Mouse (Mus musculus) midbrain, embryonic 14.5 days (tissue): Measurements from ENCODE around the gene Anapc13. TPM values are rescaled to one million over a fixed set of nuclear protein-coding genes. Genes with fewer than 3 reads are reported as not detected.

Experiments
- ATAC-seq: fragments of 200-750 bp; cut with Nextera tagmentation; 2 replicates; pipeline ENCODE4 v1.8.0; 2017; ENCODE audit warnings: moderate number of reproducible peaks, moderate library complexity; ENCODE audit not compliant: low FRiP score, low TSS enrichment
- DNase-seq: peaks from one replicate; pipeline ENCODE4 v3.0.0-alpha.2; 2015
- H3K27ac ChIP-seq: fragments of 300-500 bp; sonication (generic); replicated peaks from 2 replicates; pipeline ENCODE4 v1.5.1; 2014; ENCODE audit warnings: mild to moderate bottlenecking, low read depth, low read length, moderate library complexity
- H3K27me3 ChIP-seq: fragments of 300-500 bp; sonication (generic); 2 replicates; pipeline ENCODE4 v1.6.1; 2014; ENCODE audit warnings: low read length, control low read depth, mixed read lengths; ENCODE audit not compliant: control insufficient read depth, insufficient read depth
- H3K36me3 ChIP-seq: fragments of 300-500 bp; sonication (generic); 2 replicates; pipeline ENCODE4 v1.6.1; 2014; ENCODE audit warnings: low read length, control low read depth; ENCODE audit not compliant: control insufficient read depth, insufficient read depth
- H3K4me1 ChIP-seq: fragments of 300-500 bp; sonication (generic); 2 replicates; pipeline ENCODE4 v1.6.1; 2014; ENCODE audit warnings: mild to moderate bottlenecking, antibody characterized with exemption, low read length, control low read depth; ENCODE audit not compliant: control insufficient read depth, insufficient read depth
- H3K4me2 ChIP-seq: fragments of 300-500 bp; sonication (generic); 2 replicates; pipeline ENCODE4 v1.6.1; 2014; ENCODE audit warnings: mild to moderate bottlenecking, low read length, moderate library complexity
- H3K4me3 ChIP-seq: fragments of 300-500 bp; sonication (generic); replicated peaks from 2 replicates; pipeline ENCODE4 v1.5.1; 2014; ENCODE audit warnings: low read depth, low read length
- H3K9ac ChIP-seq: fragments of 300-500 bp; sonication (generic); replicated peaks from 2 replicates; pipeline ENCODE4 v1.6.1; 2014; ENCODE audit warnings: mild to moderate bottlenecking, low read length, moderate library complexity
- H3K9me3 ChIP-seq: fragments of 300-500 bp; sonication (generic); 2 replicates; pipeline ENCODE4 v1.6.1; 2016; ENCODE audit warnings: low read length, control low read depth, mixed read lengths; ENCODE audit not compliant: control insufficient read depth
- WGBS: fragments of 180-500 bp; shearing (Covaris S2); extraction: QIAGEN DNeasy Blood & Tissue Kit; methylation state at CpG from one replicate; pipeline ENCODE4 v1.1.7; 2014; 5-methylcytosine and 5-hydroxymethylcytosine counted together
- polyA plus RNA-seq: library from polyadenylated mRNA; unstranded; fragments of >200 nt; fragmentation: Nextera tagmentation; extraction: Ambion mirVana; gene quantifications from 2 replicates; pipeline ENCODE4 v1.2.1, GENCODE M21; 2014

The Anapc13 gene
- polyA plus RNA-seq, 1 experiment from 2014 or later, result 151 TPM

DNA sequence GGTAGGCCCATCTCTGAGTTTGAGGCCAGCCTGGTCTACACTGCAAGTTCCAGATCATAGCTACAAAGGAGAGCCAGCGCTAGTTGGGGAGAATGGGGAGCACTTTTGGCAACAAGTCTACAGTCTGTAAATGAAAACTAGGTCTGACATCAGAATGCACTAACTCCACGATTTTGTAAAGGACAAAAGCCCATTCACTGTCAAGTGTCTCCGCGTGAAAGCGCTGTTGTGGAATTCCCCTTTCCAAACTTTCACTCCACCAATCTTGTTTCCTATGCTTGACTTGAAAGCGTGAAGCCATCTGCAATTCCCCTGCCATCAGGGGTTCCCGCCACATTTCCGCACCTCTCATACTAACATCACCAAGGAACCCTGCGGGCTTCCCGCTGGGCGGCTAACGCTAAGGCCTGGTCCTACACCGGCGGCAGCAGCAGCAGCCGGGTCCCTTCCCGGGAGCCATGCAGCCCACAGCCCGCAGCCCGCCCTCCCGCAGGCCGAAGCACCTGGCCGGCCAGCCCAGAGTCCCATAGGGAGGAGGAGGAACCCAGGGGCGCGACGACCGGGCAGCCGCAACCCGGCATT is 604 bp upstream of the Anapc13 start:
- peak; percentile 70 for DNase-seq
- Histone ChIP-seq H3K36me3 (0 out of 2 replicates have a peak, but pooled peaks cover 4% of the 10 kb centered on the region), H3K9me3 (no peaks in the 10 kb centered on the region), H3K27me3 (no peaks in the 10 kb centered on the region), H3K4me1 (peaks cover 6% of the 10 kb centered on the region), H3K27ac (peak overlapping the region; percentile 97), H3K4me2 (peak overlapping the region; percentile 76), H3K9ac (peak overlapping the region; percentile 96), H3K4me3 (peak overlapping the region; percentile 93)
- peak; percentile 74 for ATAC-seq
- WGBS, result under 1% methylated on average over 27 of the region's 27 CpGs

DNA sequence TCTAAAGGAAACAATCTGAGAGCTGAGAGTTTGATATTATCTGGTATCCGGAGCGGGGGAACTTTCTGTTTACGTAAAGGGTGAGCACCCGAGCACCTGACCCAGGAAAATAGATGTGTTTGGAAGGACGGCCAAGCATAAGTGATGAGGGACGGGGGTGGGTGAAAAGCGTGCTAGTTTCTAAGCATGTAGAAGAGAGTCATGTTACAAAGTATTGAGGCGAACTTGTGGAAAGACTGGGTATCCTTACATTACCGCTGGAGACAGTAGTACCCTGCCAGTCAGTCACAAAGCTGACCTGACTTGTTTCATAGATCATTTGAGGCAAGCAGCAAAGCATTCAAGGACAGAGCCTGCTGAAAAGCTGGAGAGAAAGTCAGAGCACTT is 736 bp downstream of the Anapc13 start:
- Histone ChIP-seq H3K27ac (peak overlapping the region; percentile 97), H3K27me3 (no peaks in the 10 kb centered on the region), H3K9me3 (no peaks in the 10 kb centered on the region), H3K9ac (peak overlapping the region; percentile 96), H3K4me2 (peak overlapping the region; percentile 76), H3K36me3 (0 out of 2 replicates have a peak, but pooled peaks cover 16% of the 10 kb centered on the region), H3K4me1 (peaks cover 6% of the 10 kb centered on the region), H3K4me3 (peak overlapping the region; percentile 93)
- WGBS, result 2% methylated on average over 9 of the region's 9 CpGs
- ATAC-seq, result no peak
- DNase-seq, result no peak

DNA sequence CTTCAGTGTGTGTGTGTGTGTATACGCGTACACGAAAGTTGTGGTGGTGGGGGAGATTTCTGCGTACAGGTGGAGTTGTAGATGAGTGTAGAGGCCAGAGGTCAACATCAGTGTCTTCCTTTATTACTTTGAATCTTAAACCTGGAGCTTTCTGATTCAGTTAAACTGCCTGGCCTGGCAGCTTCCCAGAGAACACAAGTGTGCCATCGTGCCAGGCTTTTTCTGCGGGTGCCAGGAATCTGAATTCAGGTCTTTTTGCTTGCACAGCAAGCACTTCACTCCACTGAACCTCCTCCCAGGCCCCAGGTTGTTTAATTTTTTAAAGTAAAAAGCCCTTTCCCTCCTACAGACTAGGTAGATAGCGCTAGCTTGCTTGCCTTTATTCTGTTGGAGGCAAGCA is 1.3 kb downstream of the Anapc13 start:
- 89% methylated on average over 7 of the region's 7 CpGs for WGBS
- H3K27ac ChIP-seq, result no peak overlapping the region
- no peak for ATAC-seq
- H3K4me2 ChIP-seq, result peak overlapping the region; percentile 76
- peaks cover 6% of the 10 kb centered on the region for H3K4me1 ChIP-seq
- peak overlapping the region; percentile 96; the same call in 1 of the 2 replicates for H3K9ac ChIP-seq
- H3K27me3 ChIP-seq, result no peaks in the 10 kb centered on the region
- H3K36me3 ChIP-seq, result 0 out of 2 replicates have a peak, but pooled peaks cover 16% of the 10 kb centered on the region
- H3K4me3 ChIP-seq, result peak overlapping the region; percentile 93
- H3K9me3 ChIP-seq, result no peaks in the 10 kb centered on the region
- no peak for DNase-seq

DNA sequence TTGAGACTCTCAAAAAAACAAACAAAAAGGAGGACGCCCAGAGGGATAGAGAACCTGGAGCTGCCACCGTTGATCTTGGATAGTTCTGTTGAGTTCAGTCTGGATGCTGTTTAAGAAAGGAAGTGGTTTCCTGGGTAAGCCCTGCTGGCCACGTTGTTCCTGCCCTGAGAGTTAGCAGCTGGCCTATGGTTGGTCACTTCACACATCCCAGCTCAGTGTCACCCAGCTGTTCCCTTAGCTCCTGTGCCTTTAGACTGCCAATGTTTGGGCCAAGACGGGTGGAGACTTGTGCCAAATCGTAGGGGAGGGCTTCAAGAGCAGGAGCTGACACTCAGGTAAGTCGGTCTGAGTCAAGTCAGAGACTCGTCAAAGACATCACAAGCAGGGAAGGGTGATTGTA is 3.0 kb downstream of the Anapc13 start:
- Histone ChIP-seq H3K36me3 (peaks cover 20% of the 10 kb centered on the region), H3K9me3 (no peaks in the 10 kb centered on the region), H3K4me1 (peaks cover 6% of the 10 kb centered on the region), H3K4me3 (no peak overlapping the region), H3K27ac (no peak overlapping the region), H3K4me2 (no peak overlapping the region), H3K27me3 (no peaks in the 10 kb centered on the region), H3K9ac (no peak overlapping the region)
- WGBS, result 79% methylated on average over 7 of the region's 7 CpGs
- DNase-seq (no peak), ATAC-seq (no peak)

DNA sequence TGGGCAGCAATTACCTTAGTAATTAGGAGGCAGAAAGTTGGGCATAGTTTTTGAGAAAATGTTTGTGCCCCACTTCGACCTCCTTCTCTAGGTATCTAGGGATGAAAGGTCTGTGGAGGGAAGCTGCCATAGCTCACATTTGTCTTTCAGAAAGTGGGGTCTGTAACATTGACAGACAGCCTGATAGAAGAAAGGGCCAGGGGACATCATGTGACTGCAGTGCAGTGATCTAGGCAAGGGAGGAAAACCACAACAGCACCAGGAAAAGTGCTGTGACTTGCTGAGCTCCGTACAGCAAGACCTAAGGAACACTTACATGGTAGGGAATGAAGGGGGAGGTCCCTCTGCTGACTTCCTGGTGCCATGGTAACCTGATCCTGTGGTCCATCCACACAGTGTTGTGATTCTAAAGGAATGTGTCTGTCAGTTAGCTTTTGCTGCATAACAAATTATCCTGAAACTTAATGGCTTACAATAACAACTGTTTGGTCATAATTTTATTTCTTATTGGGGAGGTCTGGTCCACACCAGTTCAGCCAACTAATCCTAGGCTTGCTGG is 5.6 kb downstream of the Anapc13 start:
- Histone ChIP-seq H3K9me3 (no peaks in the 10 kb centered on the region), H3K27me3 (no peaks in the 10 kb centered on the region), H3K4me2 (no peak overlapping the region), H3K4me1 (peaks cover 6% of the 10 kb centered on the region), H3K9ac (no peak overlapping the region), H3K4me3 (no peak overlapping the region), H3K27ac (no peak overlapping the region), H3K36me3 (peaks cover 31% of the 10 kb centered on the region)
- DNase-seq (no peak), ATAC-seq (no peak)
- WGBS, result 67% methylated on average over 2 of the region's 2 CpGs

DNA sequence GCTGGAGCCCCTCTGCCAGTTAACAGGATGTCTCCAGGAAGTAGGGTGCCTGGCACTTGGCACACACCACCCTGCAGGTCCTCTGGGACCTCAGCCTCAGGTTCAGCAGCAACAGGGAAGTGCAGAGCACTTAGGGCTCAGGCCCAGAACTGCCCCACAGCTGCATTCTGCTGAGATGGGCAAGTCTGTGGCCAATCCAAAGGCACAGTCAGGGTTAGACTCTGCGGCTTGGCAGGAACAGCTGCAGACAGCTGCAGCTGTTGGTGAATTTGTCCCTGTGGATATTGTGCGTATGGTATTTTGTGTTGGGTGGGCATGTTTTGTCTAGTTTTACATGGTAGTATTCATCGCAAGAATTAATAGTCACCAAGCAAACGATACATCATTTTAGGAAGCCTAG is 6.1 kb downstream of the Anapc13 start:
- no peak for ATAC-seq
- Histone ChIP-seq H3K9ac (no peak overlapping the region), H3K27ac (no peak overlapping the region), H3K4me1 (peaks cover 2% of the 10 kb centered on the region), H3K4me3 (no peak overlapping the region), H3K9me3 (no peaks in the 10 kb centered on the region), H3K4me2 (no peak overlapping the region), H3K36me3 (peaks cover 31% of the 10 kb centered on the region), H3K27me3 (no peaks in the 10 kb centered on the region)
- DNase-seq, result no peak
- WGBS, result 93% methylated on average over 4 of the region's 4 CpGs

DNA sequence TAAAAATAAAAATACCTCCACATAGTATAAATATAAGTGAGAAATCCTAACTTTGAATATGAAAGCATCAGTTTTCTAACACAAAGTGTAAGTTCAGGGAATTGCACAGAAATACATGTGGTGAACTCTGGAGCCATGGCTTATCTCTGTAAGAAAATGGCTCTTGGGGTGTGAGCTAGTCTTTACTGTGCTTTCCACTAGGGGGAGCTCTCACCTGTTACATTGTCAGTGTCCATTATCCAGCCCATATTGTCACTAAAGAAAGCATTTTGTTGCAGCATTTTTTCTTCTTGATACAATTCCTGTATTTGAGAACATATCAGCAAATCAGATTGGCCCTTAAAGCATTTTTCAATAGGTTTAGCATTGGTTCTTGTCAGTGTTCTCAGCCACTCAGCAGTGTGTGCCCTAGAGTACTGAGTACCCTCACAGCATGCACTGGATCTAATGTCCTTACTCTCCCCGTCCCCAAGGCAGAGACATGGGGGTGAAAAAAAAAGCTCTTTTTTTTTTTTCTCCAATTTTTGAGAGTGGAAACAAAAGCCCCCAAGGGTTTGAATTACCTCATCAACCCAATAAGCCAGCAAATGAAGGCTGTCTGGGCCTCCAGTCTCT is 6.9 kb downstream of the Anapc13 start:
- no peak overlapping the region for H3K4me3 ChIP-seq
- no peak for ATAC-seq
- no peaks in the 10 kb centered on the region for H3K27me3 ChIP-seq
- DNase-seq, result peak; percentile 94
- no peak overlapping the region for H3K9ac ChIP-seq
- no peaks in the 10 kb centered on the region for H3K4me1 ChIP-seq
- peaks cover 31% of the 10 kb centered on the region for H3K36me3 ChIP-seq
- H3K4me2 ChIP-seq, result no peak overlapping the region
- H3K27ac ChIP-seq, result no peak overlapping the region
- H3K9me3 ChIP-seq, result no peaks in the 10 kb centered on the region
- 49% methylated on average over 1 of the region's 1 CpGs for whole genome bisulfite sequencing

DNA sequence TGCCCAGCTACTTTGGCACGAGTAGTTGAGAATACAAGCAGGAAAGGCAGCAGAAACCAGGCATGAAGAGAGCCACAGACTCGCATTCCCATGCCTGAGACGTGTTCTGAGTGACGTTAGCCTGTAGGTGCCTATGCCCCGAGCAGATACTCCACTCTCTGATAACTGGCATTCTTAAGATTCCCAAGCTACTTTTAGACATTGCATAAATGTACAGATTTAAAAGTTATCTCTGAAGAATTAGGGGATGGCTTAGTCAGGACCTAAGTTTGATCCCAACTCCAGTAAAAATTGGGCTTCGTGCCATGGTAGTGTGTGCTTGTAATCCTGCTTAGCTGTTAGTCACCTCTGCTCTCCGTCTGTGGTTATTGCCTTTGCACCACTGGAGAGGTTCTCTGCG is 8.4 kb downstream of the Anapc13 start:
- DNase-seq (no peak), ATAC-seq (no peak)
- no peak overlapping the region for H3K27ac ChIP-seq
- no peak overlapping the region for H3K9ac ChIP-seq
- 91% methylated on average over 8 of the region's 8 CpGs for WGBS
- H3K4me3 ChIP-seq, result no peak overlapping the region
- H3K27me3 ChIP-seq, result no peaks in the 10 kb centered on the region
- no peaks in the 10 kb centered on the region for H3K4me1 ChIP-seq
- H3K36me3 ChIP-seq, result peaks cover 31% of the 10 kb centered on the region
- H3K4me2 ChIP-seq, result no peak overlapping the region
- no peaks in the 10 kb centered on the region for H3K9me3 ChIP-seq

DNA sequence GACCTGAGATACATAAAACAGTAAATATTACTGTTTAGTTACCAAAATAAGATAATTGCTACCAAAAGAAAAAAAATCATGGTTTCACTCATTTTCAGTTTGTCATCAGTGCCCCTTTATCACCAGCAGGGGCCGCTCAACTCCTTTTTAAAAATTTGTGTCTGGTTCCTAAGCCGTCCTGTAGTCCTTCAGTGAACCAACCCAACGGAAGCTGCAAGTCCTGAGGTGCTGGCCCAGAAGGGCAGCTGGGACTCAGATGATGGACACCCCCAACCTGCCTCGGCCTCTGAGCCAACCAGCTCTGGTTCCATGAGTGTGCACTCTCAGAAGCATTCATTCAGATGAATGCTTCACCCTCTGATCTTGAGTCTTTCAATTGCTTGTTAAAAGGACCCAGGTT is 10.5 kb downstream of the Anapc13 start:
- peak; percentile 86 for DNase-seq
- H3K9ac ChIP-seq, result no peak overlapping the region
- H3K27ac ChIP-seq, result no peak overlapping the region
- H3K36me3 ChIP-seq, result peaks cover 16% of the 10 kb centered on the region
- ATAC-seq, result no peak
- no peak overlapping the region for H3K4me3 ChIP-seq
- H3K27me3 ChIP-seq, result no peaks in the 10 kb centered on the region
- no peak overlapping the region for H3K4me2 ChIP-seq
- WGBS, result 6% methylated on average over 4 of the region's 4 CpGs
- no peaks in the 10 kb centered on the region for H3K4me1 ChIP-seq
- H3K9me3 ChIP-seq, result no peaks in the 10 kb centered on the region
